8 mouse cellular contexts compared by ENCODE assay signal in genomic region chr7:99858813-99859585, GRCm38 (mm10). TPM values are rescaled to one million over a fixed set of nuclear protein-coding genes. Genes with fewer than 3 reads are reported as not detected.
DNase-seq lines count a peak whose midpoint lies in the region; ATAC-seq lines count a peak whose summit lies in the region.

Gene Xrra1 (plus strand): TSS chr7:99859116.

- peak within 1 kb of the TSS; percentile 57 for H3K4me2 ChIP-seq in hindbrain, embryonic 14.5 days (replicated peaks)

- no peaks in the 10 kb centered on the region for H3K9me3 ChIP-seq in hindbrain, embryonic 14.5 days (ENCODE audit: control insufficient read depth, low read length)

- ATAC-seq in hindbrain, embryonic 14.5 days (ENCODE audit: low FRiP score), result peak; percentile 99

- peak within 1 kb of the TSS; percentile 71 for H3K4me3 ChIP-seq in hindbrain, embryonic 14.5 days (replicated peaks; ENCODE audit: low read length)

- H3K4me1 ChIP-seq in hindbrain, embryonic 14.5 days (replicated peaks; ENCODE audit: control insufficient read depth, insufficient read depth, low read length), result peaks cover 20% of the 10 kb centered on the region

- WGBS in hindbrain, embryonic 14.5 days, result under 1% methylated on average over 42 of the region's 42 CpGs

- peaks cover 9% of the 10 kb centered on the region; the same call in 1 of the 2 replicates for H3K36me3 ChIP-seq in hindbrain, embryonic 14.5 days (replicated peaks; ENCODE audit: control insufficient read depth, insufficient read depth)

- H3K9ac ChIP-seq in hindbrain, embryonic 14.5 days, result peak within 1 kb of the TSS; percentile 78

- H3K27ac ChIP-seq in hindbrain, embryonic 14.5 days, result peak within 1 kb of the TSS; percentile 84

- no peaks in the 10 kb centered on the region for H3K27me3 ChIP-seq in hindbrain, embryonic 14.5 days (ENCODE audit: control insufficient read depth, insufficient read depth, low read length)

- peak; percentile 100 for DNase-seq in R1 (ENCODE audit: low read depth, low spot score)
- DNase-seq in cerebellum, postnatal 25 days, result peak; percentile 93 to 96
- DNase-seq in frontal cortex, postnatal 25 days (ENCODE audit: low spot score in 2 of 2), result peak; percentile 94 to 97
- DNase-seq in hindbrain, embryonic 14.5 days (ENCODE audit: low spot score), result peak; percentile 95
- DNase-seq in layer of hippocampus, postnatal 36 days, result peak; percentile 97 to 98
- peak; percentile 99 for DNase-seq in lung, postnatal 36 days
- DNase-seq in retina, postnatal 1 day, result peak; percentile 100
- DNase-seq in urinary bladder, adult 18-20 months (ENCODE audit: low spot score in 2 of 2), result peak; percentile 88 to 97

RNA-seq across cellular contexts. Expression of gene Xrra1, which starts in this region (rescaled TPM):
- 1.1 and 1.3 TPM in 2 replicates for polyA plus RNA-seq in hindbrain, embryonic 14.5 days (2014; fragmentation: Nextera tagmentation; extraction: Ambion mirVana)
- total RNA-seq in layer of hippocampus, postnatal 36 days (2021), result 1 to 10 TPM in 1 of 2 experiments, under 1 TPM in 1; 0.72 to 1.3 TPM

Comparison
In these comparisons a context has a peak if more than half of its experiments do, and no peak if none do; other contexts are left out.
1. Peak in every context shown above with its lines: DNase-seq, ATAC-seq, H3K4me3 ChIP-seq and H3K27ac ChIP-seq.